Mouse (Mus musculus) colon, adult 2 months (tissue): ENCODE data around the gene Ssxb3. TPM values are rescaled to one million over a fixed set of nuclear protein-coding genes. Genes with fewer than 3 reads are reported as not detected.

Source experiments
- polyA plus RNA-seq: library from polyadenylated mRNA; depleted of rRNA; stranded (reverse); fragments of >200 nt; gene quantifications from 2 replicates; pipeline ENCODE4 v1.2.3, GENCODE M21; 2012; rRNA removed

The Ssxb3 gene
- not detected in 2 replicates for polyA plus RNA-seq

DNA sequence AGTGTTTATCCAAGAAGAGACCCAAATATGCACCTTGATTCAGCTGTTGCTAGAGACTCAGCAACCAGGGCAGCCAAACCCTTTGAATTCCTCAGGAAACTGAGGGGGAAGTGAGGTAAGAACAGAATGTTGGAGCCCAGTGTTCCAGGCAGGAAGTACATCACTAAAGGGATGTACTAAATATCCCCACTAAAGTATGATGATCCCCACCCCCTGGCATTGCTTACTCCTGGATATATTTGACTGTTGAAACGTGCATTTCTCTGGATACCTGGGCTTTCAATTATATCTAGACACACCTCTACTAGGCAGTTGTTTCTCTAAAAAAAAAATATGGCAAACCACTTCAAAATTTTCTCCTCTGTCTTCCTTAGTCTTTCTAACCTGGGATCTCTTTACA is at the start of gene Ssxb3:
Ssxb3 (minus strand) TSS at position 101 of the 400 bp plus-strand sequence.

DNA sequence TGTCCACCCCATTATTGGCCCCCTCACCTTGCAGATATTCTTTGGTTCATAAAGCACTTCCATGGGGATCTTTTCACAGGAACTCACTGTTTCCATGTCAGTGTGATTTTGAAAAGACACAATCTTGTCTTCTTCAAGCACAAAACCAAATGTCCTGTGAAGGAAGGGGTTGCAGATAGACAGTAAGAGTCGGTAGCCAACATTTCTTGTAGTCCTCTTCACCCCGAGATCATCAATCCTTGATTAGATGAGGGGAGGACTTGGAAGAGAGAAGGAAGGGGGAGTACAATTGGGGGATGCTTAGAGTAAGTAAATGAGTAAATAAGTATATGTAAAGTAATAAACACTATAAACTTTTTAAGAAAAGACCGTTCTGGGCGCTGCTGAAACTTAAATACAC is 43.5 kb downstream of the Ssxb3 start, which contains the start of gene Ssxb6:
Ssxb6 (minus strand) TSS at position 101 of the 400 bp plus-strand sequence.

Other genes starting within 250 kb of the Ssxb3 start
- gene Ssxb9, start 224.8 kb downstream of the Ssxb3 start, polyA plus RNA-seq = not detected in 2 replicates
- gene Ssxb1, start 178.5 kb downstream of the Ssxb3 start, polyA plus RNA-seq = not detected in 2 replicates
- gene Ssxb2, start 130.1 kb downstream of the Ssxb3 start, polyA plus RNA-seq = not detected in 2 replicates
- not detected in 2 replicates for gene Gm14459, start 66.9 kb downstream of the Ssxb3 start, polyA plus RNA-seq
- gene Ssxb6, start 43.6 kb downstream of the Ssxb3 start, polyA plus RNA-seq = not detected in 2 replicates
- gene Ssxb8, start 99.0 kb upstream of the Ssxb3 start, polyA plus RNA-seq = not detected in 2 replicates
- gene Ssx9, start 156.6 kb upstream of the Ssxb3 start, polyA plus RNA-seq = not detected in 2 replicates
- gene Ssxb5, start 211.9 kb upstream of the Ssxb3 start, polyA plus RNA-seq = not detected in 2 replicates